Comparison of ENCODE assay signal across 8 mouse cellular contexts in genomic region chr12:84416834-84417604, GRCm38 (mm10). TPM values are rescaled to one million over a fixed set of nuclear protein-coding genes. Genes with fewer than 3 reads are reported as not detected.
DNase-seq lines count a peak whose midpoint lies in the region; ATAC-seq and TF ChIP-seq lines count a peak whose summit lies in the region.

Gene Rnf113a2 (plus strand): TSS chr12:84417196.

- no peaks in the 10 kb centered on the region for H3K36me3 ChIP-seq in hindbrain, embryonic 11.5 days (ENCODE audit: control insufficient read depth, insufficient read depth, low read length)
- H3K36me3 ChIP-seq in lung, postnatal 0 days (ENCODE audit: insufficient read depth, low read length), result no peaks in the 10 kb centered on the region

- peak within 1 kb of the TSS; percentile 46 for H3K4me3 ChIP-seq in hindbrain, embryonic 11.5 days (ENCODE audit: low read depth, low read length)
- H3K4me3 ChIP-seq in lung, postnatal 0 days (ENCODE audit: low read depth, low read length), result peak within 1 kb of the TSS; percentile 67

- DNase-seq in Muller cell, postnatal 12 days (ENCODE audit: inconsistent ontology term), result peak; percentile 87
- DNase-seq in cerebellum, adult 9-11 months, result peak; percentile 85
- peak; percentile 64 to 82 for DNase-seq in frontal cortex, adult 2 months (ENCODE audit: extremely low spot score in 1 of 2, low spot score in 1 of 2)
- peak; percentile 92 for DNase-seq in hindbrain, embryonic 11.5 days (ENCODE audit: low spot score)
- DNase-seq in layer of hippocampus, postnatal 10 days (ENCODE audit: low spot score in 2 of 2), result peak; percentile 76 to 83
- peak; percentile 96 for DNase-seq in lung, postnatal 0 days (ENCODE audit: low spot score)
- peak; percentile 57 for DNase-seq in ovary, postnatal 10 days (ENCODE audit: low spot score)
- DNase-seq in thymus, postnatal 0 days (ENCODE audit: low spot score), result peak; percentile 94

- peak within 1 kb of the TSS; percentile 73 for H3K4me2 ChIP-seq in hindbrain, embryonic 11.5 days (replicated peaks; ENCODE audit: low read depth, low read length)
- H3K4me2 ChIP-seq in lung, postnatal 0 days (replicated peaks; ENCODE audit: low read depth, low read length), result peak within 1 kb of the TSS; percentile 73

- TF ChIP-seq CTCF in lung, postnatal 0 days (IDR thresholded peaks at IDR 0.05), result no peak

- peak within 1 kb of the TSS; percentile 61 for H3K9ac ChIP-seq in hindbrain, embryonic 11.5 days (ENCODE audit: low read depth, low read length)
- peak within 1 kb of the TSS; percentile 75 for H3K9ac ChIP-seq in lung, postnatal 0 days (replicated peaks; ENCODE audit: low read depth)

- H3K4me1 ChIP-seq in hindbrain, embryonic 11.5 days (replicated peaks; ENCODE audit: control insufficient read depth, insufficient read depth, low read length), result no peaks in the 10 kb centered on the region
- H3K4me1 ChIP-seq in lung, postnatal 0 days (ENCODE audit: insufficient read depth, low read depth, low read length), result peaks cover 4% of the 10 kb centered on the region; the same call in 1 of the 2 replicates

- no peak within 1 kb of the TSS for H3K27ac ChIP-seq in hindbrain, embryonic 11.5 days (ENCODE audit: low read depth, low read length)
- H3K27ac ChIP-seq in lung, postnatal 0 days (ENCODE audit: low read length), result peak within 1 kb of the TSS; percentile 75

- H3K9me3 ChIP-seq in hindbrain, embryonic 11.5 days (ENCODE audit: control insufficient read depth, low read length), result no peaks in the 10 kb centered on the region
- H3K9me3 ChIP-seq in lung, postnatal 0 days (ENCODE audit: low read length), result no peaks in the 10 kb centered on the region

- TF ChIP-seq EP300 in lung, postnatal 0 days (IDR thresholded peaks at IDR 0.05), result no peak

- no peaks in the 10 kb centered on the region for H3K27me3 ChIP-seq in hindbrain, embryonic 11.5 days (ENCODE audit: control insufficient read depth, insufficient read depth, low read length)
- H3K27me3 ChIP-seq in lung, postnatal 0 days (replicated peaks; ENCODE audit: insufficient read depth, low read length), result no peaks in the 10 kb centered on the region

- WGBS in hindbrain, embryonic 11.5 days, result 3% methylated on average over 50 of the region's 50 CpGs
- 3% methylated on average over 50 of the region's 50 CpGs for WGBS in lung, postnatal 0 days

- peak; percentile 78 for ATAC-seq in hindbrain, embryonic 11.5 days (ENCODE audit: low FRiP score)
- ATAC-seq in lung, postnatal 0 days, result peak; percentile 99

RNA-seq across cellular contexts. Expression of gene Rnf113a2, which starts in this region (rescaled TPM):
- polyA plus RNA-seq in frontal cortex, adult 2 months (2012; rRNA removed), result 15.1 and 18.3 TPM in 2 replicates
- 30.2 and 33.9 TPM in 2 replicates for polyA plus RNA-seq in hindbrain, embryonic 11.5 days (2014; fragmentation: Nextera tagmentation; extraction: Ambion mirVana)
- 10 to 100 TPM; 12.0 to 14.5 TPM for total RNA-seq in layer of hippocampus, postnatal 10 days (2021)
- 22.9 and 23.0 TPM in 2 replicates for polyA plus RNA-seq in lung, postnatal 0 days (2015; fragmentation: Nextera tagmentation; extraction: Ambion mirVana)
- 48.7 and 48.9 TPM in 2 replicates for polyA plus RNA-seq in thymus, postnatal 0 days (2015; fragmentation: Nextera tagmentation; extraction: Ambion mirVana)
